Mouse (Mus musculus): ENCODE results near the gene Slc18a2. TPM values are rescaled to one million over a fixed set of nuclear protein-coding genes. Genes with fewer than 3 reads are reported as not detected.
A peak's percentile ranks its signal among the peaks of the same experiment; 100 is the strongest.

The Slc18a2 gene
- polyA plus RNA-seq, 1 experiment from 2014 or later: 13.2 TPM

- Histone ChIP-seq H3K27ac (no peak overlapping the region), H3K9me3 (replicated peaks) (no peaks in the 10 kb centered on the region), H3K27me3 (no peaks in the 10 kb centered on the region), H3K4me2 (no peak overlapping the region), H3K4me1 (no peaks in the 10 kb centered on the region), H3K36me3 (0 out of 2 replicates have a peak, but pooled peaks cover 7% of the 10 kb centered on the region), H3K9ac (no peak overlapping the region), H3K4me3 (replicated peaks) (no peak overlapping the region)
- ATAC-seq (replicated peaks; ENCODE audit: low FRiP score): no peak
- 70% methylated on average over 3 of the region's 3 CpGs for WGBS
Observed at GRCm38 (mm10) chr19:59282001-59282400, 21.3 kb downstream of the Slc18a2 start.

GRCm38 (mm10) chr19:59289042-59289441 lies 28.3 kb downstream of the Slc18a2 start:
- Histone ChIP-seq H3K36me3 (0 out of 2 replicates have a peak, but pooled peaks cover 4% of the 10 kb centered on the region), H3K4me2 (no peak overlapping the region), H3K4me3 (replicated peaks) (no peak overlapping the region), H3K9me3 (replicated peaks) (no peaks in the 10 kb centered on the region), H3K4me1 (no peaks in the 10 kb centered on the region), H3K27me3 (no peaks in the 10 kb centered on the region), H3K27ac (no peak overlapping the region), H3K9ac (no peak overlapping the region)
- no peak for ATAC-seq (replicated peaks; ENCODE audit: low FRiP score)

GRCm38 (mm10) chr19:59289811-59290210 lies 29.1 kb downstream of the Slc18a2 start:
- Histone ChIP-seq H3K36me3 (0 out of 2 replicates have a peak, but pooled peaks cover 4% of the 10 kb centered on the region), H3K27me3 (no peaks in the 10 kb centered on the region), H3K4me3 (replicated peaks) (no peak overlapping the region), H3K9me3 (replicated peaks) (no peaks in the 10 kb centered on the region), H3K9ac (no peak overlapping the region), H3K4me2 (no peak overlapping the region), H3K27ac (no peak overlapping the region), H3K4me1 (no peaks in the 10 kb centered on the region)
- ATAC-seq (replicated peaks; ENCODE audit: low FRiP score): no peak
- 78% methylated on average over 6 of the region's 6 CpGs for WGBS

- Histone ChIP-seq H3K4me3 (replicated peaks) (no peak overlapping the region), H3K4me1 (no peaks in the 10 kb centered on the region), H3K27me3 (no peaks in the 10 kb centered on the region), H3K9ac (no peak overlapping the region), H3K9me3 (replicated peaks) (no peaks in the 10 kb centered on the region), H3K27ac (no peak overlapping the region), H3K36me3 (no peaks in the 10 kb centered on the region), H3K4me2 (no peak overlapping the region)
- no peak for ATAC-seq (replicated peaks; ENCODE audit: low FRiP score)
- 87% methylated on average over 5 of the region's 5 CpGs for WGBS
Observed at GRCm38 (mm10) chr19:59292183-59292839, 31.6 kb downstream of the Slc18a2 start.

- H3K9me3 ChIP-seq (replicated peaks): no peaks in the 10 kb centered on the region
- H3K27ac ChIP-seq: no peak overlapping the region
- H3K4me2 ChIP-seq: no peak overlapping the region
- no peak overlapping the region for H3K4me3 ChIP-seq (replicated peaks)
- H3K4me1 ChIP-seq: no peaks in the 10 kb centered on the region
- no peak for ATAC-seq (replicated peaks; ENCODE audit: low FRiP score)
- H3K27me3 ChIP-seq: no peaks in the 10 kb centered on the region
- peaks cover 21% of the 10 kb centered on the region; the same call in 1 of the 2 replicates for H3K36me3 ChIP-seq
- H3K9ac ChIP-seq: no peak overlapping the region
Observed at GRCm38 (mm10) chr19:59315308-59315707, 54.6 kb downstream of the Slc18a2 start.

- Histone ChIP-seq H3K4me2 (no peak overlapping the region), H3K9me3 (replicated peaks) (no peaks in the 10 kb centered on the region), H3K36me3 (peaks cover 18% of the 10 kb centered on the region; the same call in 1 of the 2 replicates), H3K4me1 (no peaks in the 10 kb centered on the region), H3K27ac (no peak overlapping the region), H3K4me3 (replicated peaks) (no peak overlapping the region), H3K9ac (no peak overlapping the region), H3K27me3 (no peaks in the 10 kb centered on the region)
- no peak for ATAC-seq (replicated peaks; ENCODE audit: low FRiP score)
Observed at GRCm38 (mm10) chr19:59316571-59316970, 55.9 kb downstream of the Slc18a2 start.

- Histone ChIP-seq H3K4me2 (no peak within 1 kb of the TSS), H3K9me3 (replicated peaks) (no peaks in the 10 kb centered on the region), H3K36me3 (peaks cover 14% of the 10 kb centered on the region), H3K4me1 (no peaks in the 10 kb centered on the region), H3K27me3 (no peaks in the 10 kb centered on the region), H3K27ac (no peak within 1 kb of the TSS), H3K9ac (no peak within 1 kb of the TSS), H3K4me3 (replicated peaks) (no peak within 1 kb of the TSS)
- no peak for ATAC-seq (replicated peaks; ENCODE audit: low FRiP score)
- WGBS: 96% methylated on average over 14 of the region's 14 CpGs
Observed at GRCm38 (mm10) chr19:59321990-59322389, 61.3 kb downstream of the Slc18a2 start, which contains the start of gene Rps12-ps3. Gene Rps12-ps3 (plus strand): TSS chr19:59322290.

- Histone ChIP-seq H3K9ac (no peak overlapping the region), H3K27ac (no peak overlapping the region), H3K9me3 (replicated peaks) (no peaks in the 10 kb centered on the region), H3K4me3 (replicated peaks) (no peak overlapping the region), H3K36me3 (peaks cover 11% of the 10 kb centered on the region; the same call in 1 of the 2 replicates), H3K4me1 (no peaks in the 10 kb centered on the region), H3K4me2 (no peak overlapping the region), H3K27me3 (no peaks in the 10 kb centered on the region)
- ATAC-seq (replicated peaks; ENCODE audit: low FRiP score): no peak
Observed at GRCm38 (mm10) chr19:59330816-59331225, 70.1 kb downstream of the Slc18a2 start.

- Histone ChIP-seq H3K4me3 (replicated peaks) (no peak overlapping the region), H3K27me3 (no peaks in the 10 kb centered on the region), H3K9ac (no peak overlapping the region), H3K4me2 (no peak overlapping the region), H3K4me1 (peaks cover 7% of the 10 kb centered on the region; the same call in 1 of the 2 replicates), H3K27ac (no peak overlapping the region), H3K9me3 (replicated peaks) (no peaks in the 10 kb centered on the region), H3K36me3 (peaks cover 8% of the 10 kb centered on the region; the same call in 1 of the 2 replicates)
- no peak for ATAC-seq (replicated peaks; ENCODE audit: low FRiP score)
- WGBS: 97% methylated on average over 1 of the region's 1 CpGs
Observed at GRCm38 (mm10) chr19:59336655-59337054, 76.0 kb downstream of the Slc18a2 start.

GRCm38 (mm10) chr19:59337872-59338681 lies 77.4 kb downstream of the Slc18a2 start:
- no peak for ATAC-seq (replicated peaks; ENCODE audit: low FRiP score)
- no peak overlapping the region for H3K4me2 ChIP-seq
- H3K27me3 ChIP-seq: no peaks in the 10 kb centered on the region
- H3K4me3 ChIP-seq (replicated peaks): no peak overlapping the region
- H3K4me1 ChIP-seq: peaks cover 12% of the 10 kb centered on the region
- H3K9ac ChIP-seq: no peak overlapping the region
- H3K36me3 ChIP-seq: peaks cover 7% of the 10 kb centered on the region; the same call in 1 of the 2 replicates
- 87% methylated on average over 3 of the region's 3 CpGs for WGBS
- H3K9me3 ChIP-seq (replicated peaks): no peaks in the 10 kb centered on the region
- no peak overlapping the region for H3K27ac ChIP-seq

- 87% methylated on average over 3 of the region's 3 CpGs for WGBS
- H3K9ac ChIP-seq: no peak overlapping the region
Observed at GRCm38 (mm10) chr19:59339908-59340307, 79.2 kb downstream of the Slc18a2 start.

GRCm38 (mm10) chr19:59342964-59343363 lies 82.3 kb downstream of the Slc18a2 start:
- Histone ChIP-seq H3K4me2 (peak overlapping the region; percentile 87), H3K9ac (peak overlapping the region; percentile 90; the same call in 1 of the 2 replicates), H3K9me3 (replicated peaks) (no peaks in the 10 kb centered on the region; the same call in 1 of the 2 replicates), H3K36me3 (no peaks in the 10 kb centered on the region), H3K27ac (no peak overlapping the region), H3K4me3 (replicated peaks) (peak overlapping the region; percentile 89), H3K4me1 (peaks cover 32% of the 10 kb centered on the region), H3K27me3 (no peaks in the 10 kb centered on the region)
- 27% methylated on average over 2 of the region's 2 CpGs for WGBS
- no peak for ATAC-seq (replicated peaks; ENCODE audit: low FRiP score)

More at GRCm38 (mm10) chr19:59339908-59340307, 79.2 kb downstream of the Slc18a2 start:
- Histone ChIP-seq H3K4me3 (replicated peaks) (no peak overlapping the region), H3K4me2 (no peak overlapping the region), H3K27ac (no peak overlapping the region), H3K9me3 (replicated peaks) (no peaks in the 10 kb centered on the region), H3K36me3 (peaks cover 4% of the 10 kb centered on the region; the same call in 1 of the 2 replicates), H3K27me3 (no peaks in the 10 kb centered on the region), H3K4me1 (peaks cover 28% of the 10 kb centered on the region)
- no peak for ATAC-seq (replicated peaks; ENCODE audit: low FRiP score)
